Mouse (Mus musculus) WW6 (cell line): Measurements from ENCODE around the gene Hpse2.
A peak's percentile ranks its signal among the peaks of the same experiment; 100 is the strongest.

Source experiments
- DNase-seq: peaks from one replicate; pipeline ENCODE4 v3.0.0-alpha.2; 2013; ENCODE audit warnings: low read depth, low spot score

Hpse2 gene

GRCm38 (mm10) chr19:42973740-42974139 lies 414.4 kb downstream of the Hpse2 start:
- no peak for DNase-seq

GRCm38 (mm10) chr19:42965171-42965570 lies 423.0 kb downstream of the Hpse2 start:
- no peak for DNase-seq

- no peak for DNase-seq
These were observed 440.0 kb downstream of the Hpse2 start for GRCm38 (mm10) chr19:42948114-42948636.

GRCm38 (mm10) chr19:42937544-42937943 lies 450.6 kb downstream of the Hpse2 start:
- DNase-seq = no peak

GRCm38 (mm10) chr19:42936661-42937193 lies 451.4 kb downstream of the Hpse2 start:
- no peak for DNase-seq

GRCm38 (mm10) chr19:42929702-42930101 lies 458.5 kb downstream of the Hpse2 start:
- no peak for DNase-seq

GRCm38 (mm10) chr19:42928271-42928670 lies 459.9 kb downstream of the Hpse2 start:
- no peak for DNase-seq

GRCm38 (mm10) chr19:42922610-42923009 lies 465.5 kb downstream of the Hpse2 start:
- no peak for DNase-seq

GRCm38 (mm10) chr19:42913703-42914102 lies 474.5 kb downstream of the Hpse2 start:
- DNase-seq = no peak

- no peak for DNase-seq
These were observed 478.4 kb downstream of the Hpse2 start for GRCm38 (mm10) chr19:42909719-42910118.

GRCm38 (mm10) chr19:42908553-42908952 lies 479.6 kb downstream of the Hpse2 start:
- no peak for DNase-seq

GRCm38 (mm10) chr19:42906328-42906727 lies 481.8 kb downstream of the Hpse2 start:
- peak; percentile 47 for DNase-seq

- DNase-seq = no peak
These were observed 483.4 kb downstream of the Hpse2 start for GRCm38 (mm10) chr19:42904726-42905125.

GRCm38 (mm10) chr19:42904240-42904639 lies 483.9 kb downstream of the Hpse2 start:
- no peak for DNase-seq

- no peak for DNase-seq
These were observed 484.3 kb downstream of the Hpse2 start for GRCm38 (mm10) chr19:42903840-42904239.

GRCm38 (mm10) chr19:42902410-42903021 lies 485.6 kb downstream of the Hpse2 start:
- DNase-seq = no peak

- no peak for DNase-seq
These were observed 496.6 kb downstream of the Hpse2 start for GRCm38 (mm10) chr19:42891599-42891998.

- no peak for DNase-seq
These were observed 510.5 kb downstream of the Hpse2 start for GRCm38 (mm10) chr19:42877653-42878052.

- DNase-seq = no peak
These were observed 511.6 kb downstream of the Hpse2 start for GRCm38 (mm10) chr19:42876563-42876962.

- no peak for DNase-seq
These were observed 518.3 kb downstream of the Hpse2 start for GRCm38 (mm10) chr19:42869663-42870530.

GRCm38 (mm10) chr19:42868958-42869662 lies 519.0 kb downstream of the Hpse2 start:
- DNase-seq = no peak

GRCm38 (mm10) chr19:42863013-42863412 lies 525.1 kb downstream of the Hpse2 start:
- no peak for DNase-seq
